Mouse (Mus musculus): ENCODE data around the gene Slc18b1.

- TF ChIP-seq CTCF (IDR thresholded peaks at IDR 0.05; ENCODE audit: extremely low read depth, insufficient read depth, low read length), result no peak
- TF ChIP-seq POLR2A (IDR thresholded peaks at IDR 0.05; ENCODE audit: extremely low read depth, insufficient read depth, low read length), result no peak
Observed at GRCm38 (mm10) chr10:23786040-23786439, 10.7 kb upstream of the Slc18b1 start.

Data from cortical plate, adult 2 months (tissue).